Mouse (Mus musculus): ENCODE results near the gene Pou3f1.

Gene Pou3f1

DNA sequence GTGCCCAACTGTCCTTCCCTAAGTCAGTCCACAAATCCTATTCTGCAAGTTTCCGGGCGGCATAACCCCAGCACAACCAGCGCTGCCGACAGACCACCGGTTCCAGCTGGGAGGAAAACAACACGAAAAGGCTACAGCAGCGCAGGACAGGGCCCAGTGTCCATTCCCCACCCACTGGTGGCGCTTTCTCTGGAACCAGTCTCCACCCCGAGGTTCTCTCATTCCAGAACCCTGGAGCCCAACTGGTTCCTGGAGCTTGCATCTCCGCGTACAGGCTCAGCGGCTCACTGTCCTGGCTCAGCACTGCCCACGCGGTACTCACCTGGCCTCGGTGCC, at the start of gene Pou3f1:
Gene Pou3f1 (plus strand): TSS at position 290 of the 336 bp plus-strand sequence.
- DNase-seq, result no peak

DNA sequence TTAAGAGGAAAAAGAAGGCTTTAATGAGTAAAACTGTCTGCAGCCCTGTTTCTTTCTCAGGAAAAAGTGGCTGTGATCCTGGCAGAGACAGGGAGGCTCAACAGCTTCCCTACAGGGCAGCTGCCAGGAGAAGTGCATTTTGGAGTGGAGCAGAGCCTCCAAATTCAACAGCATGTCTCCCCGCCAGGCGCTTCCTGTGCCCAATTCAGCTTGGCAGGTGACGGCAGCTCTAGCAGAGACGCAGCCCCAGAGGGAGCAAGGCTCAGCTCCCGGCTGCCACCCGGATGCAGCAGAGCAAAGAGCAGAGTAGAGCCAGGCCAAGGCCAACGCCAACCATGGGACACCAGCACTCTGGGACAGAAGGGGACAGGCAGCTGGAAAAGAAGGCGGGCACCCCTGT, 49.4 kb upstream of the Pou3f1 start:
- DNase-seq, result no peak

DNA sequence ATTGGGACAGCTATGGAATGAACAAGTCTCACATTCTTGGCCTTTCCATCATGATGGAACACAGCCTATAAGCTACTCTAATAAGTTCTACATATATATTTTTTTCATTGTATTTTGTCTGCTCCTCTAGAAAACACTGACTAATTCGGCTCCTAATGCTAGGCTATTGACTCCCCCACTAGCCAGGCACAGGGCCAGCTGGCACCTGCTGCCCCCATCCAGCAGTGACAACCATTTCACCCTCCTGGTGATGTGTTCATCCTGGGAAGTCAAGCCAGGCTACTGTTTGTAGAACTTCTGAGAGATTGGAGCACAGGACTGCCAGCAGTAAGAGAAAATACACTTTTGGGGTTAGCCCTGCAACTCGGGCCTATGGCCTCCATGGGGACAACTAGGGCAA, 46.5 kb upstream of the Pou3f1 start:
- no peak for DNase-seq

DNA sequence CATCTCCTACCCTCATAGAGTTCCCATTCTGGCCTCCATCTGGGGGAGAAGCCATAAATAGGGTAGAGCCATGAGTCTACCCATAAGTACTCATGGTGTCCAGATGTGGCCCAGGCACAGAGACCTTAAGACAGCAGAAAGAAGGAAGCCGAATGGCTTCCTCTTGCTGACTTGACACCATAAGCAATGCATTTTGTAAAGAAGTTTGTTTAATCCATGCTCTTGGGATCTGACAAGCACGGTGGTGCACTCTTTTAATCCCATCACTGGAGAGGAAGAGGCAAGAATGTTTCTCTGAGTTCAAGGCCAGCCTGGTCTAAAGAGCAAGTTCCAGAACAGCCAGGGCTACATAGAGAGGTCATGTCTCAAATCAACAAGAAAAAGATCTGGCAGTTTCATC, 45.9 kb upstream of the Pou3f1 start, which contains the start of gene 3100002H09Rik:
Gene 3100002H09Rik (minus strand): TSS at position 101 of the 400 bp plus-strand sequence.
- DNase-seq, result no peak

DNA sequence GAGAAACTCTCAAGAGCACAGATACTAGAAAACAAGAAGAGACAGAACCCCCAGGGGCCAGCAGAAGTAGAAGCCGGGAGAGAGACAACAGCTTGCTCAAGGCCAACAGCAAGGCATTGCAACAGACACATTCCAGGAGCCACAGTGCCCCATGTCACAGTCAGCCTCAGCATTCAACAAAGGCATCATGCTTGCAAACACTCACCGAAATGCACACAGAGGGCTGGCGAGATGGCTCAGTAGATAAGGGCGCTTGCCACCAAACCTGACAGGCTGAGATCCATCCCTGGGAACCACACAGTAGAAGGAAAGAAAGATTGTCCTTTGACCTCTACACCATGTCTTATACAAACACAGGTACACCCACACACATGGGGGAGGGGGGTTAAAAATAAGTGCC, 44.8 kb upstream of the Pou3f1 start:
- no peak for DNase-seq

DNA sequence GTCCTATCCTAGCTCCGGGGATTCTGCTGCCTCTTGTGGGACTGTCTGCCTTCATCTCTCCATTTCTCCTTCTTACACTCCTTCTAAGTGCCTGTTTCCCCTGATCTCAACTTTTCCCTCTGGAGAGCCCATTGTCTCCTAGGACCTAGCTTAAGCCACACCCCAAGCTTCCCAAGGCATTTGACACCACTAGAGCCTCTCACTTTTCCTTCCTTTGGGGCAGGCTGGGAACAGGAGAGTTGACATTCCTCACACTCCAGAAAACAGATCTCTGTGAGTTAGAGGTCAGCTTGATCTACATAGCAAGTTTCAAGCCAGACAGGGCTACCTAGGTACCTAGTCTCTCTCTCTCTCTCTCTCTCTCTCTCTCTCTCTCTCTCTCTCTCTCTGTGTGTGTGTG, 42.4 kb upstream of the Pou3f1 start:
- no peak for DNase-seq

DNA sequence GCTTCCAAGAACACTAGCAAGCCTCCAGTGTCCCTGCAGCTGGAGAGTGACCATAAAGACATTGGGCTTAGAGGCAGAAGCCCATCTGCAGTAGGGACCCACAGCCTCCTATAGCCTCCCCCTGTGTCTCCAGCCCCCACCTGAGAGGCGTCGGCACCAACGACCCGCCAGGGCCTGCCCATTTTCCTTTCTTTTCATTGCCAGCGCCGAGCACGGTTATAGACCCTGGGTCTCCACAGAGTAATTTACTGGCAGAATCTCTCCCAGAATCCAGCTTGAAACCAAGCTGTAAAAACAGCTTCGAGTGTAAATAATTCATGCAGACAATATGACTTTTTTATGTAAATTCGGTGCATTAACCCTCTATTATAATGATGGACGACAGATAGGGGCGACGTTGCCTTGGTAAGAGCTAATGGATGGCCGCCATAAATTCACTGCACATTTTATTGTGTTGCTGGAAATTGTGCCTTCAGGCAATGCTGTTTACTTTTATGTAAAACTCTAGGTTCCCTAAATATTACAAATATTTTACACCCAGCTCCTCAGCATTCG, 41.1 kb upstream of the Pou3f1 start:
- DNase-seq, result no peak

DNA sequence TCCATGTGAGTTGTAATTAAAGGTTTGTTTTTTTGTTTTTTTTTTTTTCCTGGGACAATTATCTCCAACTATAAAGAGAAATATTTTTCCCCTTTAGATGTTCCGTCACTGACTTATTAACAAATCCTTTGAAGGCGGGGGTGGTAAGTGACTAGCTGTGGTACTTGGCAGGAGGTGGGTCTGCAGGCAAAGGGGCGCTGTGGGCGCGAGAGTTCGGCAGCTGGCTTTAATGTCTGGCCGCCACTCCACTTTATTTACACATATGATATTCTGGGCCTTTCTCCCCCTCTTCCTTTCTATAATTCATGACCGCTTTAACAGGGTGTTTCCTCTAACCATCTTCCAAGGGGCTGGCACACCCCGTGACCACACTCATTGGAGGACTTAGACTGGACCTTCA, 40.6 kb upstream of the Pou3f1 start:
- no peak for DNase-seq

DNA sequence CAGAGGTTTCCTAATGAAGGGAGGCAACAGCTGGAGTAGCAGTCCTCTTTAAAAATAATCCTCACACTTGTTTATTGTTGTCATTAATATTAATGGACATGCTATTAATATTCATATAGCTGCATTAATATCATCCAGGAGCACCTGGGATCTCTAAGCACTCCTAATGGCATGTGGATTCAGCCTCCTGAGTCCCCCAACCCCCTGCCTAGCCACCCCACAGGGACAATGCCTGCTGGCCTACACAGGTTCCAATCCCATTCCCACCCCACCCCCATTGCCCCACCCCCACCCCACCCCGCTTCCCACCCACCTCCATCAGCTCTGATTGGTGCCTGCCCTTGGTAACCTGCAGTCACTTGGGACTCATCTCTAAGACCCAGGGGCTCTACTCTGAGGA, 40.0 kb upstream of the Pou3f1 start:
- DNase-seq, result no peak

DNA sequence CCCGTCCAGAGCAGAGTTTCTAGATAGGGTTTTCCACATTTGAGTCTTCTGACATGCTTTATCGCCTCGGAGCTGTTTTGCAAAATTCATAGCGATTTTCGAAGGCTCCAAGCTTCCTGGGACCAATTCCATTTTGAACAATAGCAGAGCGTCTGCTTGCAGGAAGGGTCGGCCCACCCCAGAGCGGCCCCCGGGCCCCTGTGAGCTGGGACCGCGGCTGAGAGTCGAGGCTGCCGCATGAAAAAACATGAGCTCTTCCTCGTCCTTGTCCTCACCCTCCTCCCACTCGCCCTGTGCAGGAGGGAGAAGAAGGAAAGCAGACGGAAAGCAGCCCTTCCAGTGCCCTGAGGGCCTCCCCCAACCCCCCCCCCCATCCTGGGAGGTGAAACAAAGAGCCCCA, 38.0 kb upstream of the Pou3f1 start:
- no peak for DNase-seq

DNA sequence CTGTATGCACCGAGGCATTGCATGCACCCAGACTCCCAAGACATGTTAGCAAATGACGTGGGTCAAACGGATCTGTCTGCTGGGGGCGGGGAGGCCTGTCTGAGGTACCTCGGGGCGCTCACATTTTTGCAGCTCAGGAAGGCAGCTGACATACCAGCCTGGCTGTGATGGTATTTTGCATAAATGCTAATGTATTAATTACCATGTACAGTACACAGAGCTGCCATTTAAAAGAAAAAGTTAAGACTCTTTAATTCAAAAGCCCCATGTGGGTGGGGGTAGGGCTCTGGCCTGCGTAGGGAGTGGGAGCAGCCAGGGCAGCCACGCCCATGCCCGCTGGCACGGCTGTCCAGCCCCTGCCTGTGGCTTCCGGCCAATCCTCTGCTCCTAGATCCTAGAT, 35.2 kb upstream of the Pou3f1 start:
- DNase-seq, result no peak

DNA sequence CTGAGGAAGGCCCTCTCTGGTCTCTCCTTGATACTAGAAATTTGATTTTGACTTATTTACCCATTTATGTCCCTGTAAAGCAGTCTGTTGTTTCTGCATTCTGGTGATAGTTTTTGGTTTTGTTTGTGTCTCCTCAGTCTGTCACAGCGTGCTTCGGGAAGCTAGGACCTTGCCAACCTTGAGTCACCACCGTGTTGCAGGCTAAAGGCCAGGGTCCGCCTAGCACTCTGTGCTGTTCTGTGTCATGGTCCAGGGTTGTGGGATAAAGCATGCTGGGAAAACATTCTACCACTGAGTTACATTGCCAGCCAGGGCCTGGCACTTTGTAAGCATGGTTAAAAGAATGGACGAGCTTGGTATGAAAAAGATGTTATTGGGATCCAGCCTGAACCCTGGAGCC, 34.0 kb upstream of the Pou3f1 start:
- DNase-seq, result no peak

DNA sequence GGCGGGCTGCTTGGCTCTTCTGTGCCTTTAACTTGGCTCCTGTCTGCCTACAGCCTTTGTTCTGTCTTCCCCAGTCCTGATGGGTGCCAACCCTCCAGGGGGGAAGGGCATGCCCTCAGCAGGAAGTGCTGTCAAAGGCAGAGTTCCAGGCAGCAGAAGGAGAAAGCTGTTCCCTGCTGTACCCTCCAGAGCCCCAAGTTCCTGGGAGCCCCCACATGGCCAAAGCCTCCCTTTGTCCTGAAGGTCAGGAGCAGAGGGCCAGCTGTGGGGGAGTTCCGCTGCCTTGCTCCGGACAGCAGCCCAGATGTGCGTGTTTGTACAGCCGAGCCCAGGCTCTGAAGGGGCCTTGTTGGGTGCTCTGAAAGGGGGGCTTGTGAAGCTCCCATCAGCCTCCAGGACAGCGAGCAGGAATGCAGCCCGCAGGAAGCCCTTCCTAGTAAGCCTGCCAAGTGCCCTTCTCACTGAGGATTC, 32.5 kb upstream of the Pou3f1 start:
- DNase-seq, result no peak

DNA sequence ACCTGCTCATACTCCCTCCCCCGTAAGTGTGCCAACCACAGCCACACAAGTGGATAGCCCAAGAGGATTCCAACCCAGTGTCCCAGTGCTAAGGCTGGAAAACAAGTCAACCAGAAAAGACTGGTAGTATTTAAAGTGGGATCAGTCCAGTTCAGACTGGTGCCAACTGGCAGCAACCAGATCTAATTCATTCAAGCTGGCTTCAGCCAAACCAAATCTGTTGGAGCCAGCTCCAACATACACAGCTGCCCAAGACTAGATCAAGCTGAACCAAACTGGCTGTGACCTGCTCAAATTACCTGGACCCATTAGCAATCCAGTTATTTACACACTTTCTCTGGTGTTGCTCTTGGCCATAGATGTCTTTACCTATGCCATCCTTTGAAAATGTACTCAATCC, 29.8 kb upstream of the Pou3f1 start:
- no peak for DNase-seq

DNA sequence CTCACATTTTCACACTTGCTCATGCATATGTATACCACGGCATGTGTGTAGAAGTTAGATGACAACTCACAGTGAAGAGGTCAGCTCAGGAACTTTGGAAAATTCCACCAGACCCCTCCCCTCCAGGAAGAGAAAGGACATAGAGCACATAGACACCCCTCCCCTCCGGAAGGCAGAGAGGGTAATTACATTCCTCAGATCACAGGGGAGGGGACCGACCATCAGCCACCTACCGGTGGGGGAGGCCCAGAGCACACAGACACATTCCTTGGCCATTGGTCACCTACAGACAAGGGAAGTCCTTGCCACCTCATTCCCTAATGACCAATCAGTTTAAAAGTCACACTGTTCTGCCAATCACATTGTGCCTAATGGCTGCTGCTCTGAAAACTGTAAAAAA, 25.2 kb upstream of the Pou3f1 start:
- DNase-seq, result no peak

DNA sequence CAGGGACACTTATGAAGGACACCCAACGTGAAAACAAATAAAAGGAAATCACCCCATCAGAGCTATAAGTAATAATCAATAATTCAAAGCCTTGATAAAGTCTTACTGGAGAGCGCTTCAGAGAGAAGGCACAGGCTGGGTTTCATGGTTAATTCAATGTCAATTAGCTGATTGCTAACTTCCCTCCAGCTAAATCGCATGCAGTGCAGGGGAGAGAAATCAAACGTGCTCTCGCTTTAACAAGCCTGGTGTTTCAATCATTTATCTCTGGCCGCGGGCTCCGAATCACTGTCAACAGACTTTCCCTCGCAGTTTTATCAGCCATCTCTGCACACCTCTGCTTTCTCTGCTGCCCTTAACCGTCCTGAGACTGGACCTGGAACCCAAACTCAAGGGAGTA, 23.8 kb upstream of the Pou3f1 start:
- DNase-seq, result no peak

DNA sequence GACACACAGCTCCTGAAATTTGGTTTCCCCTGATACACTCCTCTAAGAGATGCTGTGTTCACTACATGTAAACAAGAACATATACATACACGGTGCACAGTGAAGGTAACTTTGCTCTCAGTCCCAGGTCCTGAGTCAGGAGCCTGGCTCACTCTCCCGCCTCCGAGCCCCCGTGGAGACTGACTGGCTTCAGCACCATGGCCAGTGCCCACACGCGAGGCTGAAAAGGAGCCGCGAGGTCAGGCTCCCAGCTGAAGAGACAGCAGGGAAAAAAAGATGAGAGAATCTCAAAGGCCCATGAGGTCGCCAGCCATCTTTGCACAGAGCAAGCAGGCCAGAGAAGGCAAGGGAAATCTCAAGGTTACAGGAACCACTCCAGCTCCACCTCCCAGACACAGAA, 23.3 kb upstream of the Pou3f1 start:
- DNase-seq, result peak; percentile 56

DNA sequence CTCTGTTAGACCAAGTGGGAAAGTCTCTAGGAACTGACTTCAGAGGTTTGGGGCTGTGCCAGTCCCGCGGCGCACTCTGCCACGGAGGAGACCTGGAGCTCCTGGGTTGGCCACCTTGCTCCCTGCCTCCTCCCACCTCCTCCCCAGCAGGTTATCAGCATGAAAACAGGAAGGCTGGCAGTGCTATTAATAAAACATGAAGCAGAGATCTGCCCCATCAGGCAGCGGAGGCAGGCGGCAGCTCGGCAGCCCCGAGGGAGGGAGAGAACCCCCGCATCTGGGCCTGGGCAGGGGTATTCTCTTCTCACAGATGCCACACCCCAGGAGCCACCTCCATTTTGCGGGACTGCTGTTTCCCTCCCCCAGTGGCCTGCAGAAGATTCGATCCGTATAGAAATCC, 16.9 kb upstream of the Pou3f1 start:
- no peak for DNase-seq

DNA sequence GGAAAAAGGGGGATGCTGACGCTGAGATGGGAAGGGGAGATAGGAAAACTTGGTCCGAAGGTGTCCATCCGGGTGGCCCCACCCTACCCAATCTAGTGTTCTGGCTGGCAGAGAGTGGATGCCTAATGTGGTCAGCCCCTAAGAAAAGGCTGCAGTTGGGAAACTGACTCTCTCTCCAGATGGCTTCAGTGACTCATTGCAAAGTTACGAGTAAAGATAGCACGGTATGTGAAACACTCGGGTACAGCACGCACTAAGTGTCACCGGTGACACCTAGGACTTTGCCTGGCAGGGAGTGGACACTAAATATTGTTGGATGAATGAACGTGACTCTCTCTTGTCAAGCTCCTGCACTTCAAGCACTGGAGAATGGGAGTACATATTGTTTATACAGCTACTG, 12.7 kb upstream of the Pou3f1 start:
- DNase-seq, result no peak

DNA sequence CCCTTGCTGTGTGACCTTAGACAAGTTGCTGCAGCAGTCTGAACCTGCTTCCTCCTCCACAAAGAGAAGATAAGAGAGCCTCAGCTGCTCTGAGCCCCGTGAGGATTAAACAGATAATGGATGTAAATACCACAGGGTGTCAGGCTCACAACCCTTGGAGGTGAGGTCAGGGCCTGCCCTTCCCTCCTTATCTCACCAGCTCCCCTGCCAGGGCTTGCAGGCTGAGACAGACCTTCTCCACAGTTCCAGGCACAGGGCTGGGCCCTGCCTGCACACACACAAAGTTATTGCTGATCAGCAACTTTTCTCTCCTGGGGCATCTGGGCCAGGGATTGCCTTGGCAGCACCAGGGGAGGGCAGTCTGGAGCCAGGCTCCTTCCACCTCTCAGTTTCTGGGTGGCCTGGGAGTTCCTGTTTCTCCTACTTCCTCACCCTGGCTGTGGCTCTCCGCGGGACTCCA, 11.6 kb upstream of the Pou3f1 start:
- peak; percentile 14 for DNase-seq

DNA sequence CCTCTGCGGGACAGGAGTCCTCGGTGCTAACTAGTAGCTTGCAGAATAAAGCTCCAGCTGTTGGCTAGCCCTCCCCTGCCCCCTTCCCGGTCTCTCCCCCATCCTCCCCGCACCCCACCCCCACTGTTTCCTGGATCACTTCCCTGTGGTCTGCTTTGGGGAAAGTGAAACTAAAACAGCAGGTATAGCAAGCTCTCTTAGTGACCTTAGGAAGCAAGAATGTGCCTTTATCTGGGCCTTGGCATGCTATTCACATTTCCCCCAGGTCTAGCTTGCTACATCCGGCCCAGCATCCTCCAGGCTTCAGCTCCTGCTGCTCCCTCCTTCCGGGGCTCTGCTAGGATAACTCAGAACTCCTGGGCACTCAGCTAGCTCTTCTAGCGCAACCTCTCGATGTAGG, 10.0 kb upstream of the Pou3f1 start:
- DNase-seq, result peak; percentile 21

DNA sequence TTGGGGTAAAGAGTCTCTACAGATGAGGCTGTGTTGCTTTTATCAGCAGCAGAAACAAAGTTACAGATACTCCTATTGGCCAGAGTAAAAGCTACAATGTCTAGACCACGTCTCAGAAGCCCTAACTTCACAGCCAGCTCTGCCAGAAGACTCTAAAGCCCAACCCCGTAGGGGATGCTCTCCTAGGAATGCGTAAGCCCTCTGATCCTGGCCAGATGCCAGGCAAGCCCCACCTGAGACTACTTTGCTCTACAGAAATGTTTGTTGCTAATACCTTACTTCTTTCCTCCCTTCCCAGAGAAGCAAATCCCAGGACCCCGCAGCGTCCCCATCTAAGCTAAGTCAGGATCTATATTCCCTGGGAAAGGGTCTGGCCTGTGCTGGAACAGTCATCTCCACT, 8.7 kb upstream of the Pou3f1 start:
- DNase-seq, result no peak

DNA sequence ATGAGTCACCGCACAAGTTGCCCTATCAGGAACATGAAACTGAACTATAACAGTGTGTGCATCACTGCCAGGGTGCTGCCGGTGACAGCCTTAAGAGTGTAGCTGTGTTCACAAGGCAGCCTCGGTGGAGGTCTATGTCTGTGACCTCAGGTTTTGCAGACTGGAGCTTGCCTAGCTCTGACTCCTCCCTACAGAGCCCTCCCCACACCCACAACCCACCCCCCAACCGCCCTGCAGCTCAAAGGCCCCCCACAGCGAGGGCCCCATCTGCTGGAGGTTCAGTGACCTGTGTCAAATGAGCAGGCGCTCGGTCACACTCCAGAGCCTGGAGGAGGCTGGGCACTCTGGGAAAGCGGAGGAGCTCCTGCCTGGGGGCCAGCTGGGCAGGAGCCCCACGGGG, 3.7 kb upstream of the Pou3f1 start:
- DNase-seq, result peak; percentile 57

DNA sequence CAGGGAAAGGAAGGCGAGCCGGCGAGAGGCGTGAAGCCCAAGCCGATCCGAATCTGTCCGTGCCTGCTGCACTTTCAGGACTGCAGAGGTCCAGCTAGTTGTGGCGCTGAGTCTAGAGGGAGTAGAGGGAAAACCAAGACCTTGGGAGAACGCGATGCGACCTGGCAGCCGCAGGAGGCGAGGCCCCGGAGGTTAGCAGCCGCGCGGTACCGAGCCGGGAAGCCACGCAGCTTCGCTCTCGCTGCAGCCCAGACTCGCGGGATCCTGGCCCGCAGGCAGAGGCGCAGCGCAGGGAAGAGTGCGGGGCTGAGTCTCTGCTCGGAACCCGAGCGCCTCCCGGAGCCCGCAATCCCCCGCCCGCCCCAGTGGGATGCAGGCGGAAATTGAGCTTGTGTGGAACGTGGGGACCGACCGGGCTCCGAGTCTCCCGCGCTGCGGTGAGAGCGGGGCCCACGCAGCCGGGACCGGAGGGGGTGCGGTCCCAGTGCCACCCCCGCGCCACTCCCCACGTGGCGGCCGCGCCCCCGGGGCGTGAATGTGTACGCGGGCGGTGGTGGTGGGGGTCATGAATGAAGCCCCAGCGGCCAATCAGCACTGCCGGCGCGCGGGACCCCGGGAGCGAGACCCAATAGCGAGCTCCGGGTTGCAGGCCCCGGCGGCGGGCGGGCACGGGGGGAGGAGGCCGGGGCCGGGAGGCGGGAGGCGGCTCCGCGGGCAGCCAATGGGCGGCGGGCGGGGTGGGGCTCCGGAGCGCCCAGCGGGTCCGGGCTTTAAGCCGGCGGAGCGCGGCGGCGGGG, 445 bp downstream of the Pou3f1 start:
- peak; percentile 89 for DNase-seq

DNA sequence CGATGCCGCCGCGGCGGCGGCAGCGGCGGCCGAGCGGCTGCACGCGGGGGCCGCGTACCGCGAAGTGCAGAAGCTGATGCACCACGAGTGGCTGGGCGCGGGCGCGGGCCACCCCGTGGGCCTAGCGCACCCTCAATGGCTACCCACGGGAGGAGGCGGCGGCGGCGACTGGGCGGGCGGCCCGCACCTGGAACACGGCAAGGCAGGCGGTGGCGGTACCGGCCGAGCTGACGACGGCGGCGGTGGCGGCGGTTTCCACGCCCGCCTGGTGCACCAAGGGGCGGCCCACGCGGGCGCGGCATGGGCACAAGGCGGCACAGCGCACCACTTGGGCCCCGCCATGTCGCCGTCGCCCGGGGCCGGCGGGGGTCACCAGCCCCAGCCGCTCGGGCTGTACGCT, 1.2 kb downstream of the Pou3f1 start:
- no peak for DNase-seq
